Mouse (Mus musculus) stomach, embryonic 15.5 days (tissue): ENCODE results near the gene Golph3l. TPM values are rescaled to one million over a fixed set of nuclear protein-coding genes. Genes with fewer than 3 reads are reported as not detected.
"Not testable (repeated sequence)": the region's sequence is repeated elsewhere in the genome, so short reads cannot be mapped to it uniquely, and the experiment has no call there.

Experiments
- ATAC-seq: fragments of 200-750 bp; cut with Nextera tagmentation; 2 replicates; pipeline ENCODE4 v1.8.0; 2017; ENCODE audit warnings: low read depth, moderate number of reproducible peaks, moderate TSS enrichment; ENCODE audit not compliant: insufficient read depth, low FRiP score
- H3K27ac ChIP-seq: fragments of 300-500 bp; sonication (generic); 2 replicates; pipeline ENCODE4 v1.5.1; 2015; ENCODE audit warnings: mild to moderate bottlenecking, inconsistent platforms
- H3K27me3 ChIP-seq: fragments of 300-500 bp; sonication (generic); replicated peaks from 2 replicates; pipeline ENCODE4 v1.6.1; 2015; ENCODE audit warnings: inconsistent platforms
- H3K36me3 ChIP-seq: fragments of 300-500 bp; sonication (generic); 2 replicates; pipeline ENCODE4 v1.6.1; 2015; ENCODE audit warnings: inconsistent platforms
- H3K4me1 ChIP-seq: fragments of 300-500 bp; sonication (generic); 2 replicates; pipeline ENCODE4 v1.6.1; 2015; ENCODE audit warnings: inconsistent platforms
- H3K4me2 ChIP-seq: fragments of 300-500 bp; sonication (generic); 2 replicates; pipeline ENCODE4 v1.6.1; 2015; ENCODE audit warnings: mild to moderate bottlenecking, inconsistent platforms
- H3K4me3 ChIP-seq: fragments of 300-500 bp; sonication (generic); replicated peaks from 2 replicates; pipeline ENCODE4 v1.5.1; 2015; ENCODE audit warnings: inconsistent platforms
- H3K9ac ChIP-seq: fragments of 300-500 bp; sonication (generic); 2 replicates; pipeline ENCODE4 v1.6.1; 2015; ENCODE audit warnings: inconsistent platforms
- H3K9me3 ChIP-seq: fragments of 300-500 bp; sonication (generic); 2 replicates; pipeline ENCODE4 v1.6.1; 2016; ENCODE audit warnings: inconsistent platforms
- WGBS: fragments of 180-500 bp; shearing (Covaris S2); methylation state at CpG from one replicate; pipeline ENCODE4 v1.1.7; 2015; 5-methylcytosine and 5-hydroxymethylcytosine counted together
- polyA plus RNA-seq: library from polyadenylated mRNA; unstranded; fragments of >200 nt; fragmentation: Nextera tagmentation; extraction: Ambion mirVana; gene quantifications from 2 replicates; pipeline ENCODE4 v1.2.1, GENCODE M21; 2015

Gene Golph3l
- polyA plus RNA-seq, 1 experiment from 2014 or later: 36.5 TPM

DNA sequence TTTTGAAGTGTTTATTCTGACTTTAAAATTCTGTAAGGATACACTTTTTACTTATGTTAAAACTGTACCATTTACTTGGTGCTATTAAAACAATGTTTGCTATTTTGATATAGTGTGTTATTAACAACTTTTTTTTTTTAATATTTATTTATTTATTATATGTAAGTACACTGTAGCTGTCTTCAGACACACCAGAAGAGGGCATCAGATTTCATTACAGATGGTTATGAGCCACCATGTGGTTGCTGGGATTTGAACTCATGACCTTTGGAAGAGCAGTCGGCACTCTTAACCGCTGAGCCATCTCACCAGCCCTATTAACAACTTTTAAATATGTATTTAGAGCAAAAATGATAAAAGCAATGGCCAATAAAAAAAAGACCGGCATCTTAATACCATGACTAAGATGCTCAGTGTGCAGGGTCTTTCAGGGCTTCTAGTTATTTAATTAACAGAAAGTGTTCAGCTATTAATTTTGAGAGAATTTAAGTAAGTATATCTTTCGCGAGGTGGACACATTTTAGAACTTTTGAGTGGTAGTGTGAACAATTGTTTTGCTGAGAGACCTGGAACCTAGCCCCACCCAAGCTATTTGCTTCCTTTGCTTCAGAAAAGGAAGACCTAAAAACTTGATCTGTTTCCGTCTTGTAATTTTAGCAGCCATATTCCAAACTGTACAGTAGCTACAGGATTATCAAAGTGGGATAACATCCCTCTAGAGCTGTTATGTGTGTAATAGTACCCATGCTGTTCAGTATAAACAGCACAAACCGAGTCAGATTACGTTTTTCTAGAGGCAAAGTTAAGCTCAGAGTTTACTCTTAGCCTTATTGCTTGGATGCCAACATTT lies 755 bp upstream of the Golph3l start:
- H3K27me3 ChIP-seq: no peaks in the 10 kb centered on the region
- H3K9ac ChIP-seq: no peak overlapping the region
- H3K4me3 ChIP-seq: peak overlapping the region; percentile 70
- H3K9me3 ChIP-seq: no peaks in the 10 kb centered on the region
- H3K4me2 ChIP-seq: peak overlapping the region; percentile 54
- no peaks in the 10 kb centered on the region for H3K4me1 ChIP-seq
- ATAC-seq: no peak; the same call in 1 of the 2 replicates
- 44% methylated on average over 8 of the region's 8 CpGs for WGBS
- peak overlapping the region; percentile 75 for H3K27ac ChIP-seq
- H3K36me3 ChIP-seq: no peaks in the 10 kb centered on the region

- Histone ChIP-seq H3K4me2 (no peak overlapping the region), H3K4me3 (no peak overlapping the region), H3K36me3 (0 out of 2 replicates have a peak, but pooled peaks cover 2% of the 10 kb centered on the region), H3K27me3 (no peaks in the 10 kb centered on the region), H3K9ac (no peak overlapping the region), H3K9me3 (no peaks in the 10 kb centered on the region), H3K27ac (no peak overlapping the region), H3K4me1 (no peaks in the 10 kb centered on the region)
- ATAC-seq: no peak
These were observed 10.0 kb downstream of the Golph3l start for GRCm38 (mm10) chr3:95598734-95599133.

DNA sequence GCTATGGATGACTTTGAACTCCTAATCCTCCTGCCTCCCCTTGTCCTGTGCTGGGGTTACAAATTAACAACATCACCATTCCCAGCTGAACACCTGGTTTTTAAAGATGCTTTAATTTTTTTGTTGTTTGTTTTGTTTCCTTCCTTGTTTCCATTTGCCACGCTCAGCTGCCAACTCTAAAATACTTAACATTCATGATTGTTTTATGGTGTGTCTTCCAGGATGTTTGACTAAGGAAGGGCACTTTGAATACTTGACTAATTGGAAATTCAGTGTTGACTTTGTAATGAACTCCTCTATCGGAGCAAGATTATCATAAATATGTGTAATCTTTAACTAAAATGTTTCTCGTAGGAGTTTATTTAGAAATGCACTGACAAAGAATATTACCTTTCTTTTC lies 12.6 kb downstream of the Golph3l start:
- Histone ChIP-seq H3K36me3 (peaks cover 5% of the 10 kb centered on the region; the same call in 1 of the 2 replicates), H3K4me3 (no peak overlapping the region)
- ATAC-seq: no peak

DNA sequence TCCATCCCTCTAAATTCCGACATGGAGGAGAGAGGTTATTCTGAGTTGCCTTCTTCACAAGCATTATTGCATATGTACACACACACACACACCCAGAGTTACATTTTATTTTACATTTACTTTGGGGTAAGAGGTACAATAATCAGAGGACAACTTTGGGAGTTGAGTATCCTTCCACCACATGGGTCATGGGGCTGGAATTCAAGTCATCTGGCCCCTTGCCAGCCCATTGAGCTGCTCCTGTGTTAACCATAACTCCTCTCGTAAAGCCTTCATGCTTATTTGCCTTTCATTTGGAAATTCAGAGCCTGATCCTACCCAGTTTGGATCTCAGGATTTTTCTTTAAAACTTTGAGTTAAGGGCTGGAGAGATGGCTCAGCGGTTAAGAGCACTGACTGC lies 17.4 kb downstream of the Golph3l start:
- Histone ChIP-seq H3K27me3 (no peaks in the 10 kb centered on the region), H3K36me3 (peaks cover 23% of the 10 kb centered on the region), H3K4me3 (no peak overlapping the region), H3K9ac (no peak overlapping the region), H3K4me1 (no peaks in the 10 kb centered on the region), H3K9me3 (no peaks in the 10 kb centered on the region), H3K4me2 (no peak overlapping the region), H3K27ac (no peak overlapping the region)
- 86% methylated on average over 3 of the region's 3 CpGs for WGBS
- ATAC-seq: no peak

More for the DNA sequence above, 12.6 kb downstream of the Golph3l start:
- H3K4me1 ChIP-seq: no peaks in the 10 kb centered on the region
- no peak overlapping the region for H3K27ac ChIP-seq
- no peaks in the 10 kb centered on the region for H3K27me3 ChIP-seq
- H3K9me3 ChIP-seq: no peaks in the 10 kb centered on the region
- H3K4me2 ChIP-seq: no peak overlapping the region
- 67% methylated on average over 3 of the region's 3 CpGs for WGBS
- H3K9ac ChIP-seq: no peak overlapping the region

DNA sequence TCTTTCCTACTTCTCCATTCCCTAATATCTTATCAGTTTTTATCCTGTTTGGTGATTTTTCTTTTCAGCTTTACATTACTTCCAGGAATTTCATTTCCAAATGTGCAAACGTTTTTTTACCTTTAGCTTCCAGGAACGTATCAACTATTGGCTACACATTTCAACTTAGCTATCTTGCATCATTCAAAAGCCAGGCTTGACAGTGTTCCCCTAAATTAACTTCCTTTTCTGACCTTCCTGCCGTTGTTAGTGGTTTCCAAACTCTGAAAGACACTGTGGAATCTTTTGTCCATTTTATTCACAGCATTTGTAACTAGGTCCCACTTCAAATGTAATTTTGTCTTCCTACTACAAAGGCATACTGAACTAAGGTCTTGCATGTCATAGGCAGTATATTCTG lies 20.5 kb downstream of the Golph3l start:
- Histone ChIP-seq H3K36me3 (peaks cover 25% of the 10 kb centered on the region), H3K4me2 (no peak overlapping the region), H3K27me3 (no peaks in the 10 kb centered on the region), H3K4me3 (no peak overlapping the region), H3K4me1 (no peaks in the 10 kb centered on the region), H3K9me3 (no peaks in the 10 kb centered on the region), H3K9ac (no peak overlapping the region), H3K27ac (no peak overlapping the region)
- no peak for ATAC-seq
- WGBS: 68% methylated on average over 3 of the region's 3 CpGs

- ATAC-seq: no peak
- Histone ChIP-seq H3K4me3 (no peak overlapping the region), H3K36me3 (peaks cover 42% of the 10 kb centered on the region), H3K27me3 (no peaks in the 10 kb centered on the region), H3K9ac (no peak overlapping the region), H3K9me3 (no peaks in the 10 kb centered on the region), H3K4me2 (no peak overlapping the region), H3K27ac (no peak overlapping the region), H3K4me1 (no peaks in the 10 kb centered on the region)
- 97% methylated on average over 1 of the region's 1 CpGs for WGBS
These were observed 25.3 kb downstream of the Golph3l start for GRCm38 (mm10) chr3:95613996-95614395.

DNA sequence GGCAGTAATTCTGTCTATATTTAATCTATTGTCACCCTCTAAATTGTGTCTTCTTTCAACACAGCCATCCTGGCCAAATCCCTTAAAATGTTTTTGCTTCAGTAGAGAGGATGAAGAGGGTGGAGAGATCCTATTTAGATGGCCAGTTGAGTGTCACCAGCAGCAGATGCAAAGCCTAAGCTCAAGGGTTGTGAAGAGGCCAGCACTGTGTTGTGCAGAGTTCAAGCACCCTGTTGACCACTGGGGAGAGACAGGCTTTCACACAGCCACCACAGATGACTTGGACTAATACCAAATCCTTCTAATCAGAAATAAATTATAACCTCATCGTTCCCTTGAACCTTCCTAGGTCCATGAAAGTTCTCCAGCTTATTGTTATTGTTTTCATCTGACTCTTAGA lies 29.8 kb downstream of the Golph3l start:
- WGBS: 81% methylated on average over 1 of the region's 1 CpGs
- no peak overlapping the region for H3K4me2 ChIP-seq
- no peak overlapping the region for H3K9ac ChIP-seq
- H3K4me1 ChIP-seq: no peaks in the 10 kb centered on the region
- ATAC-seq: no peak
- no peak overlapping the region for H3K4me3 ChIP-seq
- no peak overlapping the region for H3K27ac ChIP-seq
- H3K9me3 ChIP-seq: no peaks in the 10 kb centered on the region
- H3K36me3 ChIP-seq: peaks cover 31% of the 10 kb centered on the region; the same call in 1 of the 2 replicates
- H3K27me3 ChIP-seq: no peaks in the 10 kb centered on the region

DNA sequence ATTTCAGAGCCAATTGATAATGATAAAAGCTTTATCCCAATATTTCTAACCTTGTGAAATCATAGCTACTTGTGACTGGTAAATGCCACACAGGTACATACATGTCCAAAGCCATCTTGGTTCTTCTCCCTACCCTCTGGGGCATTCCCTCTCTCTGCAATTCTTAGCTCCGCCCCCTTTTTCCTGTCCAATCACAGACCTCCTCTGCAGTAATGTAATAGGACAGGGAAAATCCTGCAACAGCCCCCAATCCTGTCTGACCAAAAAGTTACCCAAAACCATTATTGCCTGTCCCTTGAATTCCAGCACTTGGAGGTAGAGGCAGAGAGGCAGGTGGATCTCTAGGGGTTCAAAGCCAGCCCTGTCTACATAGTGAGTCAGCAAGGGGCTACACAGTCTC lies 32.5 kb downstream of the Golph3l start:
- WGBS: 84% methylated on average over 1 of the region's 1 CpGs
- H3K27me3 ChIP-seq: no peaks in the 10 kb centered on the region
- H3K36me3 ChIP-seq: peaks cover 20% of the 10 kb centered on the region; the same call in 1 of the 2 replicates
- ATAC-seq: no peak
- H3K4me1 ChIP-seq: peaks cover 7% of the 10 kb centered on the region
- H3K27ac ChIP-seq: no peak overlapping the region
- no peaks in the 10 kb centered on the region for H3K9me3 ChIP-seq
- no peak overlapping the region for H3K9ac ChIP-seq
- no peak overlapping the region for H3K4me3 ChIP-seq
- H3K4me2 ChIP-seq: no peak overlapping the region

- H3K4me1 ChIP-seq, H3K4me3 ChIP-seq, H3K27ac ChIP-seq, H3K9me3 ChIP-seq, H3K9ac ChIP-seq, H3K4me2 ChIP-seq, ATAC-seq, H3K27me3 ChIP-seq: not testable (repeated sequence)
- H3K36me3 ChIP-seq: peaks cover 16% of the 10 kb centered on the region; the same call in 1 of the 2 replicates
- 93% methylated on average over 20 of the region's 20 CpGs for WGBS
These were observed 33.7 kb downstream of the Golph3l start for GRCm38 (mm10) chr3:95622421-95622820.

DNA sequence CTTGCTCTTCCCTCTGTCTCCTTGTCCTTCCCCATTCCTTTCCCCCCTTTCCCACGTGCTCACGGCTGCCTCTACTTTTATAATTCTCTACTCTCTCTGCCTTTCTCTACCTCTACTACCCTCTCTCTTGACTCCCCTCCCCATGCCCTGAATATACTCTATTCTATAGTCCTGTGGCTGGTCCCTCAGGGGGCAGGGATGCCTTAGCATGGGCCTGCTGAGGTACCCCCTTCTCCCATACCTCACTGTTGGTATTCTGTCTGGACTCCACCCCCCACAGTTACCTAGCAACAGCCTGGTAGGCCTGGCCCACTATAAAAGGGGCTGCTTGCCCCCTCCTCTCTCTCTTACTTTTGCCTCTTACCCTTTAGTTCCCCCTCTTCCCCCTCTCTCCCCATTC lies 34.8 kb downstream of the Golph3l start:
- peaks cover 19% of the 10 kb centered on the region for H3K36me3 ChIP-seq
- peaks cover 7% of the 10 kb centered on the region for H3K4me1 ChIP-seq
- no peak overlapping the region for H3K9ac ChIP-seq
- no peak overlapping the region for H3K27ac ChIP-seq
- 67% methylated on average over 2 of the region's 2 CpGs for WGBS
- H3K27me3 ChIP-seq: no peaks in the 10 kb centered on the region
- H3K4me3 ChIP-seq: no peak overlapping the region
- no peak overlapping the region for H3K4me2 ChIP-seq
- ATAC-seq: no peak
- no peaks in the 10 kb centered on the region for H3K9me3 ChIP-seq

DNA sequence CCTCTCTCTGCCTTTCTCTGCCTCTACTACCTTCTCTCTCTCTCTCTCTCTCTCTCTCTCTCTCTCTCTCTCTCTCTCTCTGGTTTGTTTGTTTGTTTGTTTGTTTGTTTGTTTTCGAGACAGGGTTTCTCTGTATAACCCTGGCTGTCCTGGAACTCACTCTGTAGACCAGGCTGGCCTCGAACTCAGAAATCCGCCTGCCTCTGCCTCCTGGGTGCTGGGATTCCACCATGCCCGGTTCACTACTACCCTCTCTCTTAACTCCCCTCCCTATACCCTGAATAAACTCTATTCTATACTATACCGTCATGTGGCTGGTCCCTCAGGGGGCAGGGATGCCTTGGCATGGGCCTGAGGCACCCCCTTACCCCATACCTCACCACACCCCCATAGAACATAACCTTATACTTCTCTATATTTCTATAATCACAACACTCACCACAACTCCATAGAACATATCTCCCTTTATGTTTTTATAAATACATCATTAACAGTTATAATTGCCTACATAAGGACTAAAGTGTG lies 35.3 kb downstream of the Golph3l start:
- H3K9me3 ChIP-seq, ATAC-seq, H3K9ac ChIP-seq, H3K4me1 ChIP-seq, H3K27me3 ChIP-seq: not testable (repeated sequence)
- H3K4me2 ChIP-seq: peak overlapping the region; percentile 55
- H3K27ac ChIP-seq: peak overlapping the region; percentile 89
- peak overlapping the region; percentile 69; the same call in 1 of the 2 replicates for H3K4me3 ChIP-seq
- WGBS: 65% methylated on average over 5 of the region's 5 CpGs
- peaks cover 24% of the 10 kb centered on the region for H3K36me3 ChIP-seq
